Mouse (Mus musculus) stomach, embryonic 15.5 days (tissue): ENCODE data around the gene Prph2. TPM values are rescaled to one million over a fixed set of nuclear protein-coding genes. Genes with fewer than 3 reads are reported as not detected.

ENCODE experiments used
- polyA plus RNA-seq: library from polyadenylated mRNA; unstranded; fragments of >200 nt; fragmentation: Nextera tagmentation; extraction: Ambion mirVana; gene quantifications from 2 replicates; pipeline ENCODE4 v1.2.1, GENCODE M21; 2015

Prph2 gene
- polyA plus RNA-seq, 1 experiment from 2014 or later = not detected

Other genes starting within 250 kb of the Prph2 start
- gene Rrp36, start 236.1 kb upstream of the Prph2 start, polyA plus RNA-seq = 53.2 and 57.2 TPM in 2 replicates
- gene Mea1, start 231.7 kb upstream of the Prph2 start, polyA plus RNA-seq = 145 and 153 TPM in 2 replicates
- 102 and 103 TPM in 2 replicates for gene Klhdc3, start 229.5 kb upstream of the Prph2 start, polyA plus RNA-seq
- 72.8 and 86.7 TPM in 2 replicates for gene Ppp2r5d, start 205.3 kb upstream of the Prph2 start, polyA plus RNA-seq
- 24.9 and 27.1 TPM in 2 replicates for gene Pex6, start 199.0 kb upstream of the Prph2 start, polyA plus RNA-seq
- gene Gnmt, start 181.3 kb upstream of the Prph2 start, polyA plus RNA-seq = 12.5 and 15.0 TPM in 2 replicates
- 79.0 and 79.3 TPM in 2 replicates for gene Cnpy3, start 158.2 kb upstream of the Prph2 start, polyA plus RNA-seq
- 0.37 and 0.57 TPM in 2 replicates for gene Ptcra, start 146.7 kb upstream of the Prph2 start, polyA plus RNA-seq
- gene 2310039H08Rik, start 137.8 kb upstream of the Prph2 start, polyA plus RNA-seq = 76.0 and 89.3 TPM in 2 replicates
- 145 and 155 TPM in 2 replicates for gene Rpl7l1, start 127.8 kb upstream of the Prph2 start, polyA plus RNA-seq
- 4.6 and 5.6 TPM in 2 replicates for gene Bicral, start 52.0 kb upstream of the Prph2 start, polyA plus RNA-seq
- gene Tbcc, start 19.8 kb upstream of the Prph2 start, polyA plus RNA-seq = 54.8 and 63.0 TPM in 2 replicates
- 15.8 and 17.7 TPM in 2 replicates for gene Ubr2, start 100.1 kb downstream of the Prph2 start, polyA plus RNA-seq